Mouse (Mus musculus): ENCODE measurements around the gene Elp4.

DNA sequence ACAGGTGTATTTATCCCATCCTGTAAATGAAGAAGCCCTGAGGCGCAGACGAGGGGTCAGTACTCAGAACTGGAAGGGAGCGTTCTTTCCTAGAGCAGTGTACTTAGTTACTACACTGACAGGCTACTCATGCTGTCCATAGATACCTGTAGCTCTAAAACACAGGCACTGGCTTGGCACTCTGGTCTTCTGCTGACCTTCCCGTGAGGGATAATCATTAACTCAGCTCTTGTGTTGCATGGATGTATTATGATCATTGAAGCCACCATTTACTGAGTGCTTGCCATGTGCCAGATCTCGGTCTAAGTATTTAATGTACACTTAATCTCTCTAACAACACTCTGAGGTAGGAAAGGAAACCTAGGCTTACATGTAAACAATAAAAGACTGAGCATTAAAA lies 155.3 kb downstream of the Elp4 start:
- TF ChIP-seq CTCF (IDR thresholded peaks at IDR 0.05) (no peak), EP300 (IDR thresholded peaks at IDR 0.05) (no peak)
